Mouse (Mus musculus) intestine, embryonic 14.5 days (tissue): ENCODE results near the gene Selenov. TPM values are rescaled to one million over a fixed set of nuclear protein-coding genes. Genes with fewer than 3 reads are reported as not detected.

ENCODE experiments used
- ATAC-seq: fragments of 200-750 bp; cut with Nextera tagmentation; replicated peaks from 2 replicates; pipeline ENCODE4 v1.8.0; 2017; ENCODE audit warnings: low read depth, moderate number of reproducible peaks, moderate TSS enrichment, moderate library complexity; ENCODE audit not compliant: low FRiP score, low TSS enrichment
- DNase-seq: peaks from one replicate; pipeline ENCODE4 v3.0.0-alpha.2; 2018; ENCODE audit warnings: low spot score
- H3K27ac ChIP-seq: fragments of 300-500 bp; sonication (generic); 2 replicates; pipeline ENCODE4 v1.5.1; 2014; ENCODE audit warnings: low read depth, mild to moderate bottlenecking, control low read depth
- H3K27me3 ChIP-seq: fragments of 300-500 bp; sonication (generic); replicated peaks from 2 replicates; pipeline ENCODE4 v1.6.1; 2014; ENCODE audit warnings: low read length, control low read depth; ENCODE audit not compliant: control insufficient read depth, insufficient read depth
- H3K36me3 ChIP-seq: fragments of 300-500 bp; sonication (generic); 2 replicates; pipeline ENCODE4 v1.6.1; 2014; ENCODE audit warnings: low read length, control low read depth; ENCODE audit not compliant: control insufficient read depth, insufficient read depth
- H3K4me1 ChIP-seq: fragments of 300-500 bp; sonication (generic); replicated peaks from 2 replicates; pipeline ENCODE4 v1.6.1; 2014; ENCODE audit warnings: low read length, control low read depth, mixed read lengths; ENCODE audit not compliant: control insufficient read depth, insufficient read depth
- H3K4me2 ChIP-seq: fragments of 300-500 bp; sonication (generic); 2 replicates; pipeline ENCODE4 v1.6.1; 2014; ENCODE audit warnings: low read length
- H3K4me3 ChIP-seq: fragments of 300-500 bp; sonication (generic); 2 replicates; pipeline ENCODE4 v1.5.1; 2014; ENCODE audit warnings: low read depth, low read length, control low read depth, mixed read lengths
- H3K9ac ChIP-seq: fragments of 300-500 bp; sonication (generic); 2 replicates; pipeline ENCODE4 v1.6.1; 2014; ENCODE audit warnings: mild to moderate bottlenecking, low read length
- H3K9me3 ChIP-seq: fragments of 300-500 bp; sonication (generic); 2 replicates; pipeline ENCODE4 v1.6.1; 2016; ENCODE audit warnings: low read length, control low read depth; ENCODE audit not compliant: control insufficient read depth
- WGBS: fragments of 180-500 bp; shearing (Covaris S2); extraction: QIAGEN DNeasy Blood & Tissue Kit; methylation state at CpG from one replicate; pipeline ENCODE4 v1.1.7; 2014; 5-methylcytosine and 5-hydroxymethylcytosine counted together
- polyA plus RNA-seq: library from polyadenylated mRNA; unstranded; fragments of >200 nt; fragmentation: Nextera tagmentation; extraction: Ambion mirVana; gene quantifications from 2 replicates; pipeline ENCODE4 v1.2.1, GENCODE M21; 2014

Gene Selenov
- polyA plus RNA-seq, 1 experiment from 2014 or later, result not detected

DNA sequence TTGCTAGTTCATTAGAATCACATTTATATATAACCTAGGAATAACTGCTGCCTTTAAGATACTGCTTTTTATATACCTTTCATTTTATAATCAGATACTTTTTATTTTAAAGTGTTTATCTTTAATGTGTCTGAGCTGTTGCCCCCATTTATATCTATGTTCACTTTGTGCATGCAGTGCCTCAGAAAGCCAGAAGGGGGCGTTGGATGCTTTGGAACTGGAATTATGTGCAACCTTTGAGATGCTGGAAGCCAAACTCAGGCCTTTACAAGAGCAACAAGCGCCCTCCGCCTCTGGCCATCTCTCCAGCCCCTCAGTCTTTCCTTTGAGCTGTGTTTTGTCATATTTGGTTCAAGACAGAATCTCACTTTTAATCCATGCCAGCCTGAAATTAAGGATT, 19.2 kb downstream of the Selenov start:
- Histone ChIP-seq H3K4me3 (no peak overlapping the region), H3K4me1 (peaks cover 10% of the 10 kb centered on the region), H3K9me3 (no peaks in the 10 kb centered on the region), H3K9ac (no peak overlapping the region), H3K4me2 (no peak overlapping the region), H3K36me3 (peaks cover 12% of the 10 kb centered on the region), H3K27ac (no peak overlapping the region), H3K27me3 (no peaks in the 10 kb centered on the region)
- WGBS, result 72% methylated on average over 3 of the region's 3 CpGs
- ATAC-seq, result no peak
- DNase-seq, result no peak

GRCm38 (mm10) chr7:28269355-28269754, 21.6 kb downstream of the Selenov start:
- DNase-seq, result no peak
- Histone ChIP-seq H3K9ac (no peak overlapping the region), H3K27ac (no peak overlapping the region), H3K36me3 (peaks cover 12% of the 10 kb centered on the region), H3K4me3 (no peak overlapping the region), H3K4me2 (peak overlapping the region; percentile 68; the same call in 1 of the 2 replicates), H3K27me3 (no peaks in the 10 kb centered on the region), H3K9me3 (no peaks in the 10 kb centered on the region), H3K4me1 (peaks cover 10% of the 10 kb centered on the region)
- ATAC-seq, result no peak
- WGBS, result 95% methylated on average over 12 of the region's 12 CpGs

GRCm38 (mm10) chr7:28268576-28268975, 22.4 kb downstream of the Selenov start:
- DNase-seq, result no peak

GRCm38 (mm10) chr7:28268042-28268531, 22.9 kb downstream of the Selenov start:
- Histone ChIP-seq H3K27ac (peak overlapping the region; percentile 84), H3K4me2 (peak overlapping the region; percentile 68), H3K4me1 (peaks cover 10% of the 10 kb centered on the region), H3K36me3 (peaks cover 12% of the 10 kb centered on the region), H3K9ac (peak overlapping the region; percentile 93), H3K27me3 (no peaks in the 10 kb centered on the region), H3K4me3 (peak overlapping the region; percentile 76), H3K9me3 (no peaks in the 10 kb centered on the region)
- ATAC-seq, result peak; percentile 65
- DNase-seq, result peak; percentile 85
- under 1% methylated on average over 49 of the region's 62 CpGs for WGBS

More at GRCm38 (mm10) chr7:28268576-28268975, 22.4 kb downstream of the Selenov start:
- Histone ChIP-seq H3K27me3 (no peaks in the 10 kb centered on the region), H3K36me3 (peaks cover 12% of the 10 kb centered on the region), H3K4me2 (peak overlapping the region; percentile 68), H3K9ac (peak overlapping the region; percentile 93), H3K27ac (peak overlapping the region; percentile 84), H3K9me3 (no peaks in the 10 kb centered on the region), H3K4me1 (peaks cover 10% of the 10 kb centered on the region), H3K4me3 (peak overlapping the region; percentile 76)
- 22% methylated on average over 16 of the region's 16 CpGs for WGBS
- no peak for ATAC-seq

GRCm38 (mm10) chr7:28267129-28268041, 23.6 kb downstream of the Selenov start, which contains the start of gene Eid2:
Gene Eid2 (plus strand): TSS chr7:28267881.
- WGBS, result 7% methylated on average over 57 of the region's 57 CpGs
- Histone ChIP-seq H3K9me3 (no peaks in the 10 kb centered on the region), H3K4me1 (peaks cover 10% of the 10 kb centered on the region), H3K27me3 (no peaks in the 10 kb centered on the region), H3K4me3 (peak within 1 kb of the TSS; percentile 76), H3K9ac (peak within 1 kb of the TSS; percentile 93), H3K36me3 (peaks cover 12% of the 10 kb centered on the region), H3K4me2 (peak within 1 kb of the TSS; percentile 68), H3K27ac (peak within 1 kb of the TSS; percentile 84)
- DNase-seq (peak; percentile 88), ATAC-seq (peak; percentile 83)

- H3K4me1 ChIP-seq, result peaks cover 10% of the 10 kb centered on the region
Measured at GRCm38 (mm10) chr7:28265391-28265790, 25.6 kb downstream of the Selenov start.

DNA sequence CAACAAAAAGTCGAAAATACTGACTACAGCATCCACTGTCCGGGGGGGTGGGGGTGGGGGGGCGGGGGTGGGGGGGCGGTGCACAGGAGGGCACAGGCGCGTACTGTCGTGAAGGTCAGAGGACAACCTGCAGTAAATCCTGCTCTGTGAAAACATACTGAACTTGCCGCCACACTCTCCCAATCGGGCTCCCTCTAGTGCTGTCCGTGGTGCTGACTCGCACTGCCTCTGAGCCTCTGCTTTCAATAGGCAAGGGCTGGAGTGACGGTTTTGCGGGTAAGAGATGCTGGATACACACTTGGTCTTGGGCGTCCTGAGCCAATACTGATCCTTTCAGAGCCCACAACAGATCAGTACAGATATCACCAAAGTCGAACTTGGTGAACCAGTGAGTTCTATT, 27.2 kb downstream of the Selenov start:
- H3K36me3 ChIP-seq, result no peaks in the 10 kb centered on the region
- H3K27me3 ChIP-seq, result no peaks in the 10 kb centered on the region
- H3K9me3 ChIP-seq, result no peaks in the 10 kb centered on the region
- no peak overlapping the region for H3K4me3 ChIP-seq
- H3K27ac ChIP-seq, result no peak overlapping the region
- no peak overlapping the region for H3K4me2 ChIP-seq
- H3K4me1 ChIP-seq, result peaks cover 3% of the 10 kb centered on the region
- ATAC-seq (no peak), DNase-seq (peak; percentile 91)
- 9% methylated on average over 15 of the region's 15 CpGs for WGBS
- H3K9ac ChIP-seq, result no peak overlapping the region

More at GRCm38 (mm10) chr7:28265391-28265790, 25.6 kb downstream of the Selenov start:
- H3K4me3 ChIP-seq, result no peak overlapping the region
- H3K27me3 ChIP-seq, result no peaks in the 10 kb centered on the region
- DNase-seq (no peak), ATAC-seq (no peak)
- H3K36me3 ChIP-seq, result 0 out of 2 replicates have a peak, but pooled peaks cover 5% of the 10 kb centered on the region
- no peak overlapping the region for H3K9ac ChIP-seq
- WGBS, result 87% methylated on average over 13 of the region's 13 CpGs
- H3K27ac ChIP-seq, result no peak overlapping the region
- H3K4me2 ChIP-seq, result no peak overlapping the region
- H3K9me3 ChIP-seq, result no peaks in the 10 kb centered on the region

DNA sequence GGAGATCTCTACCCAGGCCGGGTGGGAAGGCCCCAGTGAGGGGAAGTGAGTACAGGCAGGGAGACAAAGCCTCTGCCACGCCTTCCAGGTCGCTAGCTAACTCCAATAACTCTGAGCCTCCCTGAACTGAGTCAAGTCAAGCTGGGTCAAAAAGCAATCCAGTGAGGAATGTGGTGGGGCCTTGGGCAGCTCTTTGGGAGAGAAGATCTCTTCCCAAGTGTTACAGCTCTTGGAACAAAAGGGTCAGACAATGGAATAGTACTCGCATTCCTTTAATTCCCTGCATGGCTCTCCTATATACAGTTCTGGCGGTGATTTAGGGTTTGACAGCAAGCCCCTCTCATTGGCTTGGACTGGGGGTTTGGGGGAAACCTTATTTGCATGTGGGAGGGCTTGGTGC, 28.1 kb downstream of the Selenov start:
- H3K36me3 ChIP-seq, result no peaks in the 10 kb centered on the region
- no peak overlapping the region for H3K27ac ChIP-seq

More for the DNA sequence above, 28.1 kb downstream of the Selenov start:
- ATAC-seq (no peak), DNase-seq (no peak)
- Histone ChIP-seq H3K9me3 (no peaks in the 10 kb centered on the region), H3K9ac (no peak overlapping the region), H3K4me3 (no peak overlapping the region), H3K27me3 (no peaks in the 10 kb centered on the region), H3K4me1 (no peaks in the 10 kb centered on the region), H3K4me2 (no peak overlapping the region)
- 40% methylated on average over 5 of the region's 5 CpGs for WGBS
